Mouse (Mus musculus) megakaryocyte, embryonic 14.5 days (primary cell): ENCODE measurements around the gene Cdc16.

ENCODE experiments used
- FLI1 ChIP-seq: IDR thresholded peaks from 2 replicates; pipeline ENCODE4 v1.6.1; 2012; ENCODE audit warnings: low read length, inconsistent platforms, mixed read lengths
- GATA1 ChIP-seq: IDR thresholded peaks from 3 replicates; pipeline ENCODE4 v1.6.1; 2012; ENCODE audit warnings: mixed read lengths, low read length, inconsistent platforms, borderline replicate concordance

- TF ChIP-seq FLI1 (no peak), GATA1 (no peak)
Measured at GRCm38 (mm10) chr8:13753680-13754079, 3.8 kb upstream of the Cdc16 start.
